Mouse (Mus musculus) limb, embryonic 15.5 days (tissue): Measurements from ENCODE around the gene Psen2. TPM values are rescaled to one million over a fixed set of nuclear protein-coding genes. Genes with fewer than 3 reads are reported as not detected.

ENCODE experiments used
- ATAC-seq: fragments of 200-750 bp; cut with Nextera tagmentation; 2 replicates; pipeline ENCODE4 v1.8.0; 2017; ENCODE audit warnings: low read depth, moderate TSS enrichment; ENCODE audit not compliant: insufficient number of reproducible peaks, low FRiP score, low TSS enrichment
- H3K27ac ChIP-seq: fragments of 300-500 bp; sonication (generic); 2 replicates; pipeline ENCODE4 v1.5.1; 2015; ENCODE audit warnings: moderate library complexity, mild to moderate bottlenecking, inconsistent platforms
- H3K27me3 ChIP-seq: fragments of 300-500 bp; sonication (generic); 2 replicates; pipeline ENCODE4 v1.6.1; 2015; ENCODE audit warnings: inconsistent platforms
- H3K36me3 ChIP-seq: fragments of 300-500 bp; sonication (generic); 2 replicates; pipeline ENCODE4 v1.6.1; 2015; ENCODE audit warnings: inconsistent platforms
- H3K4me1 ChIP-seq: fragments of 300-500 bp; sonication (generic); 2 replicates; pipeline ENCODE4 v1.6.1; 2015; ENCODE audit warnings: inconsistent platforms
- H3K4me2 ChIP-seq: fragments of 300-500 bp; sonication (generic); 2 replicates; pipeline ENCODE4 v1.6.1; 2015; ENCODE audit warnings: mild to moderate bottlenecking, inconsistent platforms
- H3K4me3 ChIP-seq: fragments of 300-500 bp; sonication (generic); 2 replicates; pipeline ENCODE4 v1.5.1; 2015; ENCODE audit warnings: mild to moderate bottlenecking, inconsistent platforms
- H3K9ac ChIP-seq: fragments of 300-500 bp; sonication (generic); 2 replicates; pipeline ENCODE4 v1.6.1; 2015; ENCODE audit warnings: inconsistent platforms
- H3K9me3 ChIP-seq: fragments of 300-500 bp; sonication (generic); 2 replicates; pipeline ENCODE4 v1.6.1; 2016; ENCODE audit warnings: inconsistent platforms
- WGBS: fragments of 180-500 bp; shearing (Covaris S2); methylation state at CpG from one replicate; pipeline ENCODE4 v1.1.7; 2015; 5-methylcytosine and 5-hydroxymethylcytosine counted together
- polyA plus RNA-seq: library from polyadenylated mRNA; unstranded; fragments of >200 nt; fragmentation: Nextera tagmentation; extraction: Ambion mirVana; gene quantifications from 2 replicates; pipeline ENCODE4 v1.2.1, GENCODE M21; 2015

The Psen2 gene
- polyA plus RNA-seq, 1 experiment from 2014 or later: 18.1 TPM

- WGBS: 83% methylated on average over 4 of the region's 4 CpGs
These were observed 27.1 kb upstream of the Psen2 start for GRCm38 (mm10) chr1:180290358-180290757.

GRCm38 (mm10) chr1:180289788-180290187 lies 26.6 kb upstream of the Psen2 start:
- Histone ChIP-seq H3K4me1 (peaks cover 25% of the 10 kb centered on the region), H3K27me3 (no peaks in the 10 kb centered on the region), H3K27ac (no peak overlapping the region), H3K4me3 (no peak overlapping the region), H3K4me2 (no peak overlapping the region), H3K9ac (no peak overlapping the region), H3K9me3 (no peaks in the 10 kb centered on the region), H3K36me3 (no peaks in the 10 kb centered on the region)
- WGBS: 61% methylated on average over 5 of the region's 5 CpGs
- ATAC-seq: no peak

More at GRCm38 (mm10) chr1:180290358-180290757, 27.1 kb upstream of the Psen2 start:
- no peak for ATAC-seq
- no peaks in the 10 kb centered on the region for H3K9me3 ChIP-seq
- H3K4me2 ChIP-seq: no peak overlapping the region
- H3K4me3 ChIP-seq: no peak overlapping the region
- no peaks in the 10 kb centered on the region for H3K27me3 ChIP-seq
- H3K9ac ChIP-seq: no peak overlapping the region
- no peaks in the 10 kb centered on the region for H3K36me3 ChIP-seq
- peaks cover 22% of the 10 kb centered on the region for H3K4me1 ChIP-seq
- H3K27ac ChIP-seq: no peak overlapping the region

- WGBS: 80% methylated on average over 7 of the region's 7 CpGs
- H3K27me3 ChIP-seq: no peaks in the 10 kb centered on the region
- H3K36me3 ChIP-seq: no peaks in the 10 kb centered on the region
- no peak overlapping the region for H3K27ac ChIP-seq
- H3K4me3 ChIP-seq: no peak overlapping the region
- H3K9ac ChIP-seq: no peak overlapping the region
- no peak for ATAC-seq
- H3K4me2 ChIP-seq: no peak overlapping the region
- H3K9me3 ChIP-seq: no peaks in the 10 kb centered on the region
- peaks cover 33% of the 10 kb centered on the region for H3K4me1 ChIP-seq
These were observed 25.7 kb upstream of the Psen2 start for GRCm38 (mm10) chr1:180288872-180289468.

DNA sequence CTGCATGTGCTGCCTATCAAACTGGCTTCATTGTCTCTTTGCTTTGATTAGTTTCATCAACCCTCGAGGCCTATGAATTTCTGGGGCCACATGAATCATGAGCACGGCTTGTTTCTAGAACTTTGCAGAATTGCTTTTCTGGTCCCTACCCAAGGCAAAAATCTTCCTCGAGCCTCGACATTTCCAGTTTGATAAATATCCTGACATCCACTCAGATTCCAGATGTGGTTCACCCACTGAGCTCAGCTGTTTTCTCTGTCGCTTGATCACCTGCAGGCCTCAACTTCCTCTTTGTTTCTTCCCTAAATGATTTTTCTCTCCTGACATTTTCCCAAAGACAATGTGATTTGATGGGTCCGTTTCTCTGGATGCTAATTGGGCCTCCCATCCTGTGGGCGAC lies 25.0 kb upstream of the Psen2 start:
- Histone ChIP-seq H3K9ac (no peak overlapping the region), H3K36me3 (no peaks in the 10 kb centered on the region), H3K4me3 (no peak overlapping the region), H3K4me1 (peaks cover 38% of the 10 kb centered on the region), H3K27ac (no peak overlapping the region), H3K4me2 (no peak overlapping the region), H3K9me3 (no peaks in the 10 kb centered on the region), H3K27me3 (no peaks in the 10 kb centered on the region)
- no peak for ATAC-seq
- WGBS: 64% methylated on average over 7 of the region's 7 CpGs

- peak overlapping the region; percentile 63 for H3K27ac ChIP-seq
- H3K27me3 ChIP-seq: no peaks in the 10 kb centered on the region
- H3K9ac ChIP-seq: no peak overlapping the region
- H3K36me3 ChIP-seq: no peaks in the 10 kb centered on the region
- H3K4me2 ChIP-seq: peak overlapping the region; percentile 30
- H3K9me3 ChIP-seq: no peaks in the 10 kb centered on the region
- WGBS: 31% methylated on average over 15 of the region's 15 CpGs
- ATAC-seq: no peak
- H3K4me1 ChIP-seq: peaks cover 42% of the 10 kb centered on the region
- 0 out of 2 replicates have a peak overlapping the region, but pooled peaks have one; percentile 7 for H3K4me3 ChIP-seq
These were observed 23.0 kb upstream of the Psen2 start for GRCm38 (mm10) chr1:180286081-180286831.

DNA sequence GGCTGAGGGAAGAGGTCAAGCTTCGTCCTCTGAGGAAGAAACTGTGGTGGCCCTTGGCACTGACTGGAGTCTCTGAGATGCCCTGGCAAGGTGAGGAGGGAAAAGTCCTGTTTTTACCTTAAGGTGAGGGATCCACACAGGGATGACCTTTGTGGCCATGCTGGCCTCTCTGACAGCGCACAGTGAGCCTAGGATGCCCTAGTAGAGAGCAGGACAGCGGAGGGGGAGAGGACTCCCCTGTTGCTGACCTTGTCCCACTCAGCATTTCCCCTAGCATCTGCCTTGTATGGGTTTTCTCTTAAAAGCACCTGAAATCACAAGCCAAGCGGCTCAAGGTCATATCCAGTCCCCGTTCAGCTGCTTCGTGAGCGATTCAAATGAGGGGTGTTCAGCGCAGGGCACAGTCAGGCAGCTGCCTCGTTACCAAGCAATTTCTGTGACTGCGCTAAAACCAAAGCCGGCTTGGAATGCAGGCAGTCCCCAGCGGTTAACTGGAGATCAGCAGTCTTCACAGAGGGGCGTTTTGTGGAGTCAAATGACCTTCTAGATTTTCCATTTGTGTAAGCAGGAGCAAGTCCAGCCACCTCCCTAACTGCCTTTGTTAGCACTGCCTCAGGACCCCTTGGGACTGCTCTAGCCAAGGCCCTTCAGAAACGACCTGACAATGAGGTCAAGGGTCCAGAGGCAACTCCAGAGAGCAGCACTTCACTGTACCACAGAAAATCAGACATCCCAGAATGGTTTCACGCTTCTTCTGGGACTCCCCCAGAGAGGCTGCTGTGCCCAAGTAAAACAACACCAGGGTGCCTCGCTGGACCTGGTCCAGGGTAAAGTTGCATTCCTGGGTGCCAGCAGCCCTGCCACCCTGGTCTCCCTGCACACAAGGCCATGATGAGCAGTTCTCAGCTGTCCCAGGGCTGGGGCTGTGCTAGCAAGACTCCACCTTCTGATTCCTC lies 20.9 kb upstream of the Psen2 start:
- H3K9me3 ChIP-seq: no peaks in the 10 kb centered on the region
- no peak overlapping the region for H3K4me3 ChIP-seq
- WGBS: 26% methylated on average over 16 of the region's 16 CpGs
- no peak overlapping the region for H3K9ac ChIP-seq
- peak; percentile 42; the same call in 1 of the 2 replicates for ATAC-seq
- no peaks in the 10 kb centered on the region for H3K27me3 ChIP-seq
- H3K27ac ChIP-seq: no peak overlapping the region
- H3K4me2 ChIP-seq: no peak overlapping the region
- H3K36me3 ChIP-seq: no peaks in the 10 kb centered on the region
- H3K4me1 ChIP-seq: peaks cover 47% of the 10 kb centered on the region

DNA sequence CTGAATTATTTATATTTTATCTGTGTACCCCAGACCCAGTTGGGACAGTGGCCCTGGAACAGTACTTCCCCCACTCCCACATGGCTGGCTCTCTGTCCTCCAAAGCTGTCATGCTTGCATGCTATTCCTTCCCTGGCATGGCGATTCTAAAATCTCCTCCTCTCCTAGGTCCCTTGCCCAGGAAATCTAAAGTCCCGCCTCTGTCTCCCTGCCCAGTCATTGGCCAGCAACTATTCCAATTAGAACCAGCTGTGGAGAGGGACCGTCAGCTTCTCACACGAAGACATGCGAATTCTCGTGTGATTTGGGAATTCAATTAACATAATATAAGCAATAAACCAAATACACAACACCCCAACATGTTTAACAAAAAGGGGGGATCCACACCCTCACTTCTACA lies 19.3 kb upstream of the Psen2 start:
- no peak overlapping the region for H3K27ac ChIP-seq
- no peak overlapping the region for H3K4me2 ChIP-seq
- no peak overlapping the region for H3K9ac ChIP-seq
- ATAC-seq: no peak
- H3K27me3 ChIP-seq: no peaks in the 10 kb centered on the region
- no peaks in the 10 kb centered on the region for H3K36me3 ChIP-seq
- H3K4me3 ChIP-seq: no peak overlapping the region
- WGBS: 29% methylated on average over 6 of the region's 6 CpGs
- peaks cover 44% of the 10 kb centered on the region for H3K4me1 ChIP-seq
- H3K9me3 ChIP-seq: no peaks in the 10 kb centered on the region

GRCm38 (mm10) chr1:180279648-180280047 lies 16.4 kb upstream of the Psen2 start:
- H3K4me3 ChIP-seq: no peak overlapping the region
- H3K27me3 ChIP-seq: no peaks in the 10 kb centered on the region
- no peak overlapping the region for H3K4me2 ChIP-seq
- peak overlapping the region; percentile 57; the same call in 1 of the 2 replicates for H3K27ac ChIP-seq
- WGBS: 17% methylated on average over 7 of the region's 7 CpGs
- H3K36me3 ChIP-seq: no peaks in the 10 kb centered on the region
- H3K4me1 ChIP-seq: peaks cover 27% of the 10 kb centered on the region
- no peaks in the 10 kb centered on the region for H3K9me3 ChIP-seq
- no peak overlapping the region for H3K9ac ChIP-seq
- ATAC-seq: peak; percentile 54; the same call in 1 of the 2 replicates

DNA sequence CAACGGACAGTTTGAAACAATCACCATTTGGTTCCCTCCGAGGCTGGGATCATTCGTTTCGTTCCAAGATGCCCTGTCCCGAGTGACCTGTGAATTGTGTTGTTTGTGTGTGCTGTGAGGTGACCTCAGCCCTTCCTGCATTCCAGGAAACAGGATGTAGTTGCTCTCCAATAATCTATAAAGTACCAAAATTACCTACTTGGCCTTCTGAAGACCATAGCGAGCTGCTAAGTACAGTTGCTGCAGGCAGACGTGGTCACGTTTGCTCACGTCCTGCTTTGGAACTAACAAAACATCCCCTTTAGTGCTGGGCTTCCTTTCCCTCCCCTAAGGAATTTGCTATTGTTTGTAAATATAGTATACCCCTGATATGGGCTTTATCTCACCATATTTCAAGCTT lies 14.3 kb upstream of the Psen2 start:
- Histone ChIP-seq H3K27me3 (no peaks in the 10 kb centered on the region), H3K27ac (no peak overlapping the region), H3K4me2 (no peak overlapping the region), H3K9me3 (no peaks in the 10 kb centered on the region), H3K4me3 (no peak overlapping the region), H3K36me3 (no peaks in the 10 kb centered on the region), H3K9ac (no peak overlapping the region), H3K4me1 (peaks cover 19% of the 10 kb centered on the region)
- WGBS: 49% methylated on average over 9 of the region's 9 CpGs
- ATAC-seq: no peak

- H3K4me2 ChIP-seq: no peak overlapping the region
- no peak overlapping the region; the same call in 1 of the 2 replicates for H3K27ac ChIP-seq
- no peaks in the 10 kb centered on the region for H3K27me3 ChIP-seq
- H3K4me1 ChIP-seq: peaks cover 15% of the 10 kb centered on the region
- no peaks in the 10 kb centered on the region for H3K36me3 ChIP-seq
- no peak overlapping the region for H3K4me3 ChIP-seq
- H3K9me3 ChIP-seq: no peaks in the 10 kb centered on the region
- peak; percentile 79 for ATAC-seq
- WGBS: 44% methylated on average over 10 of the region's 10 CpGs
- H3K9ac ChIP-seq: no peak overlapping the region
These were observed 11.6 kb upstream of the Psen2 start for GRCm38 (mm10) chr1:180274725-180275308.

GRCm38 (mm10) chr1:180269033-180269432 lies 5.8 kb upstream of the Psen2 start:
- Histone ChIP-seq H3K27me3 (peaks cover 4% of the 10 kb centered on the region; the same call in 1 of the 2 replicates), H3K27ac (no peak overlapping the region), H3K4me3 (no peak overlapping the region), H3K4me1 (peaks cover 17% of the 10 kb centered on the region), H3K4me2 (no peak overlapping the region), H3K9me3 (no peaks in the 10 kb centered on the region), H3K9ac (no peak overlapping the region), H3K36me3 (no peaks in the 10 kb centered on the region)
- ATAC-seq: no peak
- WGBS: 75% methylated on average over 2 of the region's 2 CpGs
